ENCODE assay signal across 11 mouse cellular contexts in genomic region chr5:103726281-103726938, GRCm38 (mm10). TPM values are rescaled to one million over a fixed set of nuclear protein-coding genes. Genes with fewer than 3 reads are reported as not detected.
DNase-seq lines count a peak whose midpoint lies in the region; ATAC-seq and TF ChIP-seq lines count a peak whose summit lies in the region.
"Had no signal": no experiment of that assay in that cellular context is flagged by ENCODE, and none has a peak within 500 bp of the region (broad histone marks: within the 10 kb centered on the region; RNA-seq: fewer than 3 reads in every experiment).

No protein-coding gene starts in this region.

- peaks cover 5% of the 10 kb centered on the region; the same call in 1 of the 2 replicates for H3K4me1 ChIP-seq in embryonic facial prominence, embryonic 14.5 days (ENCODE audit: control insufficient read depth, insufficient read depth, low read length)
- H3K4me1 ChIP-seq in embryonic facial prominence, embryonic 10.5 days: peaks cover 31% of the 10 kb centered on the region
- H3K4me1 ChIP-seq in spleen, adult 2 months (ENCODE audit: control insufficient read depth, insufficient read depth, insufficient read length): peaks cover 14% of the 10 kb centered on the region; the same call in 1 of the 2 replicates
- H3K4me1 ChIP-seq in midbrain, postnatal 0 days (ENCODE audit: insufficient read depth, low read length): no peaks in the 10 kb centered on the region
- H3K4me1 ChIP-seq in forebrain, embryonic 16.5 days (replicated peaks; ENCODE audit: control insufficient read depth, insufficient read depth, low read length): no peaks in the 10 kb centered on the region

- no peaks in the 10 kb centered on the region for H3K36me3 ChIP-seq in embryonic facial prominence, embryonic 14.5 days (ENCODE audit: control insufficient read depth, insufficient read depth, low read length)
- no peaks in the 10 kb centered on the region for H3K36me3 ChIP-seq in embryonic facial prominence, embryonic 10.5 days (replicated peaks)
- no peaks in the 10 kb centered on the region for H3K36me3 ChIP-seq in spleen, adult 2 months (ENCODE audit: control insufficient read depth, insufficient read depth, low read length)
- H3K36me3 ChIP-seq in midbrain, postnatal 0 days (ENCODE audit: insufficient read depth, low read length): no peaks in the 10 kb centered on the region
- H3K36me3 ChIP-seq in forebrain, embryonic 16.5 days (ENCODE audit: control insufficient read depth, insufficient read depth): no peaks in the 10 kb centered on the region
- H3K36me3 ChIP-seq: liver, embryonic 15.5 days had no signal

- H3K9ac ChIP-seq in embryonic facial prominence, embryonic 14.5 days (ENCODE audit: low read depth, low read length): no peak overlapping the region
- no peak overlapping the region for H3K9ac ChIP-seq in midbrain, postnatal 0 days (replicated peaks; ENCODE audit: low read length, poor library complexity, severe bottlenecking)
- H3K9ac ChIP-seq in forebrain, embryonic 16.5 days (replicated peaks; ENCODE audit: low read depth, low read length): no peak overlapping the region
- H3K9ac ChIP-seq: liver, embryonic 15.5 days had no signal

- peak; percentile 55 for ATAC-seq in embryonic facial prominence, embryonic 14.5 days (ENCODE audit: low read depth)
- no peak for ATAC-seq in midbrain, postnatal 0 days (ENCODE audit: low FRiP score)
- ATAC-seq in forebrain, embryonic 16.5 days: no peak

- no peak overlapping the region for H3K4me2 ChIP-seq in embryonic facial prominence, embryonic 14.5 days (ENCODE audit: low read depth, low read length)
- H3K4me2 ChIP-seq in midbrain, postnatal 0 days (ENCODE audit: low read depth, low read length, poor library complexity, severe bottlenecking): no peak overlapping the region
- H3K4me2 ChIP-seq in forebrain, embryonic 16.5 days (ENCODE audit: low read length): no peak overlapping the region
- H3K4me2 ChIP-seq: liver, embryonic 15.5 days had no signal

- H3K9me3 ChIP-seq in embryonic facial prominence, embryonic 14.5 days (ENCODE audit: control insufficient read depth, low read length): no peaks in the 10 kb centered on the region
- H3K9me3 ChIP-seq in embryonic facial prominence, embryonic 10.5 days: no peaks in the 10 kb centered on the region
- no peaks in the 10 kb centered on the region for H3K9me3 ChIP-seq in midbrain, postnatal 0 days (ENCODE audit: low read length)
- no peaks in the 10 kb centered on the region for H3K9me3 ChIP-seq in forebrain, embryonic 16.5 days (ENCODE audit: control insufficient read depth, low read length)
- H3K9me3 ChIP-seq: liver, embryonic 15.5 days had no signal

- DNase-seq in embryonic facial prominence, embryonic 14.5 days (ENCODE audit: low spot score): no peak
- no peak for DNase-seq in embryonic facial prominence, embryonic 10.5 days (ENCODE audit: low spot score)
- DNase-seq in spleen, adult 2 months (ENCODE audit: low read depth in 1 of 2, low spot score in 2 of 2): peak; percentile 53 to 65
- no peak for DNase-seq in spleen, postnatal 14 days (ENCODE audit: low spot score in 2 of 2)
- peak; percentile 6 for DNase-seq in midbrain, postnatal 0 days (ENCODE audit: low spot score)
- DNase-seq in thymus, postnatal 4 days: peak; percentile 73
- no peak for DNase-seq in kidney, postnatal 10 days
- DNase-seq: adrenal gland, postnatal 10 days; heart, postnatal 14 days had no signal

- no peak overlapping the region for H3K27ac ChIP-seq in embryonic facial prominence, embryonic 14.5 days (replicated peaks; ENCODE audit: low read depth, low read length)
- no peak overlapping the region for H3K27ac ChIP-seq in embryonic facial prominence, embryonic 10.5 days (replicated peaks)
- peak overlapping the region; percentile 86 for H3K27ac ChIP-seq in spleen, adult 2 months (ENCODE audit: insufficient read depth, low read length)
- no peak overlapping the region for H3K27ac ChIP-seq in midbrain, postnatal 0 days (ENCODE audit: low read depth, low read length)
- no peak overlapping the region for H3K27ac ChIP-seq in forebrain, embryonic 16.5 days (ENCODE audit: low read length)
- H3K27ac ChIP-seq: liver, embryonic 15.5 days had no signal

- H3K4me3 ChIP-seq in embryonic facial prominence, embryonic 14.5 days (ENCODE audit: low read depth, low read length): no peak overlapping the region
- H3K4me3 ChIP-seq in embryonic facial prominence, embryonic 10.5 days: no peak overlapping the region
- 0 out of 2 replicates have a peak overlapping the region, but pooled peaks have one; percentile 4 for H3K4me3 ChIP-seq in spleen, adult 2 months (ENCODE audit: extremely low read depth, insufficient read depth, insufficient read length)
- H3K4me3 ChIP-seq in midbrain, postnatal 0 days (ENCODE audit: low read depth, low read length): no peak overlapping the region
- H3K4me3 ChIP-seq in forebrain, embryonic 16.5 days (replicated peaks; ENCODE audit: low read length): no peak overlapping the region
- H3K4me3 ChIP-seq: liver, embryonic 15.5 days had no signal

- no peaks in the 10 kb centered on the region for H3K27me3 ChIP-seq in embryonic facial prominence, embryonic 14.5 days (replicated peaks; ENCODE audit: control insufficient read depth, insufficient read depth, low read length)
- H3K27me3 ChIP-seq in embryonic facial prominence, embryonic 10.5 days (replicated peaks; ENCODE audit: low read depth, poor library complexity, severe bottlenecking): peaks cover 11% of the 10 kb centered on the region
- H3K27me3 ChIP-seq in spleen, adult 2 months (ENCODE audit: control insufficient read depth, insufficient read depth, low read length): no peaks in the 10 kb centered on the region
- H3K27me3 ChIP-seq in midbrain, postnatal 0 days (ENCODE audit: insufficient read depth, low read length): no peaks in the 10 kb centered on the region
- H3K27me3 ChIP-seq in forebrain, embryonic 16.5 days (replicated peaks; ENCODE audit: control insufficient read depth, insufficient read depth, low read length): no peaks in the 10 kb centered on the region

- WGBS in embryonic facial prominence, embryonic 14.5 days: 41% methylated on average over 8 of the region's 8 CpGs
- WGBS in embryonic facial prominence, embryonic 10.5 days: 55% methylated on average over 8 of the region's 8 CpGs
- WGBS in spleen, adult 2 months: 29% methylated on average over 8 of the region's 8 CpGs
- WGBS in midbrain, postnatal 0 days: 36% methylated on average over 8 of the region's 8 CpGs
- WGBS in forebrain, embryonic 16.5 days: 56% methylated on average over 8 of the region's 8 CpGs

- TF ChIP-seq POLR2A in spleen, adult 2 months (IDR thresholded peaks at IDR 0.05; ENCODE audit: low read depth, low read length): no peak

- no peak for TF ChIP-seq CTCF in spleen, adult 2 months (IDR thresholded peaks at IDR 0.05; ENCODE audit: extremely low read depth, insufficient read depth, insufficient read length, insufficient replicate concordance)
- no peak for TF ChIP-seq CTCF in midbrain, postnatal 0 days (IDR thresholded peaks at IDR 0.05)

RNA-seq across cellular contexts. Expression of gene Aff1, which starts 34.2 kb away (rescaled TPM):
- 7.5 and 8.2 TPM in 2 replicates for polyA plus RNA-seq in embryonic facial prominence, embryonic 14.5 days (2014; fragmentation: Nextera tagmentation; extraction: Ambion mirVana)
- polyA plus RNA-seq in embryonic facial prominence, embryonic 10.5 days (2016; fragmentation: Nextera tagmentation; extraction: Ambion mirVana): 4.0 and 5.5 TPM in 2 replicates
- polyA plus RNA-seq in spleen, adult 2 months (2012; rRNA removed): 15.2 and 16.2 TPM in 2 replicates
- 5.7 and 6.4 TPM in 2 replicates for total RNA-seq in midbrain, postnatal 0 days (2014; rRNA removed)
- 0.82 and 1.6 TPM in 2 replicates for polyA plus RNA-seq in midbrain, postnatal 0 days (2015; fragmentation: Nextera tagmentation; extraction: Ambion mirVana)
- 1.5 and 1.7 TPM in 2 replicates for polyA plus RNA-seq in forebrain, embryonic 16.5 days (2015; fragmentation: Nextera tagmentation; extraction: Ambion mirVana)

Comparison
In these comparisons a context has a peak if more than half of its experiments do, and no peak if none do; other contexts are left out.
1. DNase-seq: peak in spleen, adult 2 months (2 of 2), midbrain, postnatal 0 days (single experiment) and thymus, postnatal 4 days (single experiment); none in embryonic facial prominence, embryonic 14.5 days (single experiment), embryonic facial prominence, embryonic 10.5 days (single experiment), spleen, postnatal 14 days (0 of 2) and kidney, postnatal 10 days (single experiment).